Mouse (Mus musculus) heart, embryonic 12.5 days (tissue): ENCODE data around the gene Senp6. TPM values are rescaled to one million over a fixed set of nuclear protein-coding genes. Genes with fewer than 3 reads are reported as not detected.
"Not testable (repeated sequence)": the region's sequence is repeated elsewhere in the genome, so short reads cannot be mapped to it uniquely, and the experiment has no call there.

ENCODE experiments used
- ATAC-seq: fragments of 200-750 bp; cut with Nextera tagmentation; 2 replicates; pipeline ENCODE4 v1.8.0; 2017; ENCODE audit warnings: moderate TSS enrichment, moderate library complexity; ENCODE audit not compliant: insufficient number of reproducible peaks, low FRiP score
- H3K27ac ChIP-seq: fragments of 300-500 bp; sonication (generic); 2 replicates; pipeline ENCODE4 v1.5.1; 2016; ENCODE audit warnings: mild to moderate bottlenecking, moderate library complexity; ENCODE audit not compliant: poor library complexity, severe bottlenecking
- H3K27me3 ChIP-seq: fragments of 300-500 bp; sonication (generic); replicated peaks from 2 replicates; pipeline ENCODE4 v1.6.1; 2016; ENCODE audit warnings: mild to moderate bottlenecking, moderate library complexity
- H3K36me3 ChIP-seq: fragments of 300-500 bp; sonication (generic); 2 replicates; pipeline ENCODE4 v1.6.1; 2016; ENCODE audit warnings: mild to moderate bottlenecking, moderate library complexity
- H3K4me1 ChIP-seq: fragments of 300-500 bp; sonication (generic); replicated peaks from 2 replicates; pipeline ENCODE4 v1.6.1; 2016; ENCODE audit warnings: mild to moderate bottlenecking
- H3K4me2 ChIP-seq: fragments of 300-500 bp; sonication (generic); 2 replicates; pipeline ENCODE4 v1.6.1; 2016; ENCODE audit warnings: mild to moderate bottlenecking, moderate library complexity
- H3K4me3 ChIP-seq: fragments of 300-500 bp; sonication (generic); 2 replicates; pipeline ENCODE4 v1.5.1; 2016; ENCODE audit warnings: mild to moderate bottlenecking
- H3K9ac ChIP-seq: fragments of 300-500 bp; sonication (generic); 2 replicates; pipeline ENCODE4 v1.6.1; 2016; ENCODE audit warnings: mild to moderate bottlenecking, moderate library complexity
- H3K9me3 ChIP-seq: fragments of 300-500 bp; sonication (generic); replicated peaks from 2 replicates; pipeline ENCODE4 v1.6.1; 2016; ENCODE audit warnings: mild to moderate bottlenecking, moderate library complexity
- WGBS: fragments of 180-500 bp; shearing (Covaris S2); methylation state at CpG from one replicate; pipeline ENCODE4 v1.1.7; 2016; 5-methylcytosine and 5-hydroxymethylcytosine counted together
- polyA plus RNA-seq: library from polyadenylated mRNA; unstranded; fragments of >200 nt; fragmentation: Nextera tagmentation; extraction: Ambion mirVana; gene quantifications from 2 replicates; pipeline ENCODE4 v1.2.1, GENCODE M21; 2016

Senp6 gene
- polyA plus RNA-seq, 1 experiment from 2014 or later, result 46.5 TPM

DNA sequence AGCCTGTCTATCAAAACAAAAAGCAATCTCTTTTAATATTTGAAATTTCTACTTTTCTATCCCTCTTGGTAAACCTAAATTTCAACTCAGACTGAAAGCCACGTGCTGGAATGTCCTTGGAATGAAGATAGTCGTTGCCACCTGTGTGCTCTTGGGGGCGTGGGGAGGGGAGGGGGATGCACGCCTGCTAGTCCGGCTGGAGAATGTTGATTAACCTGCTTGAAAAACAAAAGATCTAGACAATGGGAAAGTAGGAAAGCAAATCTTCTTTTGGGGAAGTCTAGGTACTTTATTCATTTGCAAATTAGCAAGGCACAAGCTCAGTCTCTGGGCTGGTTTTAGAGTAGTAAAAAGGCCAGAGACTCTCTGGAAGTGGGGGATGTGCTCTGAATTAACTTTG lies 17.4 kb upstream of the Senp6 start:
- H3K27ac ChIP-seq, H3K4me2 ChIP-seq, H3K9me3 ChIP-seq, H3K4me1 ChIP-seq, H3K36me3 ChIP-seq, H3K27me3 ChIP-seq, ATAC-seq, H3K9ac ChIP-seq, H3K4me3 ChIP-seq: not testable (repeated sequence)
- WGBS, result 64% methylated on average over 5 of the region's 5 CpGs

DNA sequence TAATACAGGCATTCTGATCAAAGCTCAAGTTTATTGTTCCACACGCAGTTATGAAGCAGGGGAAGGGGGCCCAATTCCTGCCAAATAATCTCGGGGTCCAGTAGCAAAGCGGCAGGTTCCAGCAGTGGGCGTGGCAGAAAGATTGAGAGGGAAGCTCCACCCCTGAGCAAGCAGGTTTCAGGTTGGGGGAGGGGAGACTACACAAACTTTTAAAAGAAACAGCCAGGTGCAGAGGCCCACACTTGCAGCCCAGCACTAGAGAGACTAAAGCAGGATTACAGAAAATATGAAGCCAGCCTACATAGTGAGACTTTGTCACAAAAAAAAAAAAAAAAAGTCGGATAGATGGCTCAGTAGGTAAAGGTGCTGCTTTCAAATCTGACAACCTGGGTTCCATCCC lies 13.8 kb upstream of the Senp6 start:
- Histone ChIP-seq H3K27ac (no peak overlapping the region), H3K4me2 (no peak overlapping the region), H3K9ac (no peak overlapping the region), H3K9me3 (peaks cover 3% of the 10 kb centered on the region), H3K27me3 (no peaks in the 10 kb centered on the region), H3K36me3 (no peaks in the 10 kb centered on the region), H3K4me1 (no peaks in the 10 kb centered on the region), H3K4me3 (no peak overlapping the region)
- 71% methylated on average over 5 of the region's 5 CpGs for whole genome bisulfite sequencing
- no peak for ATAC-seq

DNA sequence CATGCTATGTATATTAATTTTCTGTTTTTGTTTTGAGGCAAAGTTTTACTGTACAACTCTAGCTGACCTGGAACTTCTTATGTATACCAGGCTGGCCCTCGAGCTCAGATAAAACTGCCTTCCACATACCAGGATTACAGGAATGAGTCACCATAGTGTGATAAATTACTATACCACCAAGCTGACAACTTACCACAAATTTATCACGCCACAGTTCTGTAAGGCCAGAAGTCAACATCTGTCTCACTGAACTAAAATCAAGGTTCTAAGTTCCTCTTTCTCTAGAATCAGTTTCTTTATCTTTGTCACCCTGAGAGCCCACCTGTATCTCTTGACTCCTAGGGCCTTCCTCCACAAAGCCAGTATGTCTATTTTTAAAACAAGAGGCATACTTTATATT lies 9.0 kb upstream of the Senp6 start:
- Histone ChIP-seq H3K4me3 (no peak overlapping the region), H3K27me3 (no peaks in the 10 kb centered on the region), H3K36me3 (no peaks in the 10 kb centered on the region), H3K4me2 (no peak overlapping the region), H3K4me1 (no peaks in the 10 kb centered on the region), H3K9me3 (peaks cover 3% of the 10 kb centered on the region), H3K27ac (no peak overlapping the region), H3K9ac (no peak overlapping the region)
- ATAC-seq, result no peak
- WGBS, result 52% methylated on average over 2 of the region's 2 CpGs

DNA sequence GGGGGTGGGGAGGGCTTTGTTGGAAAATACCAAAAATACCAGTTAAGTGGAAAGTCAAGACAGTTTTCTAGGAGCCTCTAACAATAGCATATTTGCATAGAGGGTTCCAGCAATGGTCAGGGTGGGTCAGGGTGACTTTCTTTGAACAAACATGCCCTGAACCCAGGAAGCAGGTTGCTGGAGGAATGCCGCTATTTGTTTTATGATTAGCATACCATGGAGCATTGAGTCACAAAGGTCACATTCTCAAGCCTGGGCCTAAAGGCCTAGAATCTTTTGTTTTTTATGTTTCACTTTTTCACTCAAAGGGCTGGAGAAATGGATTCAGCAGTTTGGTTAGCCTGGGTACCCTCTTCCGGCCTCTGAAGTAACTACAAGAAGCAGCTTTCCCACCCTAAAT lies 1.2 kb upstream of the Senp6 start:
- not testable (repeated sequence) for ATAC-seq, H3K27me3 ChIP-seq, H3K27ac ChIP-seq, H3K4me3 ChIP-seq, H3K36me3 ChIP-seq, H3K4me2 ChIP-seq, H3K9ac ChIP-seq, H3K4me1 ChIP-seq
- peaks cover 17% of the 10 kb centered on the region; the same call in 1 of the 2 replicates for H3K9me3 ChIP-seq
- WGBS, result 93% methylated on average over 2 of the region's 2 CpGs

DNA sequence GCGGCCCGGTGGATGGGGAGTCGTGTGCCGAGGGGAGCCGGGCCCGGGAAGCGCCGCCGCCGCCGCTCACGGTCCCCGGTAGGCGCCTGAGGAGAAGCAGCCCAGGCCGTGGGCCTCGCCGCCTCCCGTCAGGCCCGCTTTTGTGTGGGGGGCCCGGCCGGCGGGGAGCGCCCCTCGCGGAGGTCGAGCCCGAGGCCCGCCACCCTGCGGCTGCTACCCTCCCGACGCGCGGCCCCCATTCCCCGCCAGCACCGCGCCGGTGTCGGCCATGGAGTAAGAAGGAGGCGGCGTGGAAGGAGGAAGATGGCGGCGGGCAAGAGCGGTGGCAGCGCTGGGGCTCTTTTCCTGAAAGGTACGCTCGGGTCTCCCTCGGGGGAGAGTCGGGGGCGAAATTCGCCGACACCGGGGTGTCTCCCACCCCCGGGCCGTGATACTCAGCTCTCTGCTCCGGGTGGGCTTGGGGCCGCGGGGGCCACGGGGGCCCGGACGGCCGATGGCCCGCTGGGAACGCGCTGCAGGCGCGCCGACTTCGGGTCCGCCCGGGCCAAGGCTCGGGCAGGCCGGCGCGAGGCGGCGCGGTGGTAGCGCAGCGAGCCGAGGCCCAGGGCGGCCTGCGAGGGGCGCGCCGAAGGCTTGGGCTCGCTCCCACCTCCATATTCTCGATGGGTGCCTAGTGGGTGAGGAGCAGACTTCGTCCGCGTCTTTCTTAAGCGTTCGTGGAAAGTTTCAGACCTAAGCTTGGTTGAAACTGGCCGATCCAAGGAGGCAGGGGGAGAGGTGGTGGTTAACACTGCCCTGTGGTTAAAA lies 721 bp downstream of the Senp6 start:
- Histone ChIP-seq H3K27me3 (no peaks in the 10 kb centered on the region), H3K9ac (peak overlapping the region; percentile 99), H3K27ac (peak overlapping the region; percentile 100), H3K36me3 (no peaks in the 10 kb centered on the region), H3K9me3 (peaks cover 17% of the 10 kb centered on the region; the same call in 1 of the 2 replicates), H3K4me2 (peak overlapping the region; percentile 67), H3K4me1 (peaks cover 26% of the 10 kb centered on the region), H3K4me3 (peak overlapping the region; percentile 91)
- peak; percentile 86 for ATAC-seq
- WGBS, result 1% methylated on average over 92 of the region's 93 CpGs

DNA sequence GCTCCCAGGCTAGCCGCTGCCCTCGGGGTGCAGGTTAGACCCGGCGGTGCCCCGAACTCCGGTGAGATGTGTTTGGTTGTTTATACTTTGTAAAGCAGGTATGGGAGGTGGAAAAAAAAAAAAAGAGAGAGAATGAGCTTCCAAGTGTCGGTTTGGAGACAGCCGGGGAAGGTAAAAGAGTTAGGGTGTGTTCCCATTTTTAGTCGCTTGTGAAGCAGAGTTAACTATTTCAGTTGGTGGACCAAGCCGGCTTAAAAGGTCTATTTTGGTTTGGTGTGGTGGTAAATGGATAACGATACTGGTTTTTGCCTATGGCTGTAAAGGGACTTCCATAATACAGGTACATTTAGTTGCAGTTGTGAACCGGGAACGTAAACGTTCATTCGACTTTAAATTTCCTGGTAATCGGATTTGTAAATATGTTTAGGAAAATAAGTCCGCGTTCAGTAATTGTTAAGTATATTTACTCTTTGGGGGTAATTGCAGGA lies 1.4 kb downstream of the Senp6 start:
- under 1% methylated on average over 18 of the region's 18 CpGs for WGBS
- Histone ChIP-seq H3K27ac (peak overlapping the region; percentile 100), H3K9ac (peak overlapping the region; percentile 99), H3K36me3 (no peaks in the 10 kb centered on the region), H3K27me3 (no peaks in the 10 kb centered on the region), H3K4me1 (peaks cover 31% of the 10 kb centered on the region), H3K9me3 (peaks cover 14% of the 10 kb centered on the region; the same call in 1 of the 2 replicates), H3K4me3 (peak overlapping the region; percentile 91), H3K4me2 (peak overlapping the region; percentile 67)
- no peak for ATAC-seq

DNA sequence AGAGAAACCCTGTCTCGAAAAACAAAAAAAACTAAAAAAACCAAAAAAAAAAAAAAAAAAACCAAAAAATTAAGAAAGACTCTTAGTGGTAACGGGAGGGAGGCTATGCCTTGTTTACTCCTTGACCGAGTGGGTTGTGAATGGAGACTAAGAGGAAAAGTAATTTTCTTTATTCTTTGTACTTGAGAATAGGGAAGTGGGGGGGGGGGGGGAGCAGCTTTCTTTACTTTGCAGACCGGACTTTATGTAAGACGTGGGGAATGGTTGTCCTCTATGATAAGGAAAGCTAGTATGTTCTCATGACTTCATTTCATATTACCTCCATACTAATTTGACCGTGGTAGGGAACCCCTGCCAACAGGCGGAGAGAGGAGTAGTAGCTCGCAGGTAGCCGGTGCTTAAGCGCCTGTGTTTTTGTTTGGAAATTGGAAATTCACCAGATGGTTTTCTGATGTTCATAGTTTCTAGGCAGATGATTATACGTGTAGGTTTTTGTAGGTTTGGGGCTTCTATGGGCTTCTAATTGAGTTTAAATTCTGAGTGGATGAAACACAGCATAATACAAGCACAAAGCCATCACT lies 2.1 kb downstream of the Senp6 start:
- Histone ChIP-seq H3K4me2 (peak overlapping the region; percentile 67), H3K27me3 (no peaks in the 10 kb centered on the region), H3K9me3 (peaks cover 10% of the 10 kb centered on the region; the same call in 1 of the 2 replicates), H3K4me3 (peak overlapping the region; percentile 91), H3K9ac (peak overlapping the region; percentile 65; the same call in 1 of the 2 replicates), H3K36me3 (no peaks in the 10 kb centered on the region), H3K27ac (no peak overlapping the region), H3K4me1 (peaks cover 37% of the 10 kb centered on the region)
- WGBS, result 43% methylated on average over 11 of the region's 11 CpGs
- no peak for ATAC-seq

DNA sequence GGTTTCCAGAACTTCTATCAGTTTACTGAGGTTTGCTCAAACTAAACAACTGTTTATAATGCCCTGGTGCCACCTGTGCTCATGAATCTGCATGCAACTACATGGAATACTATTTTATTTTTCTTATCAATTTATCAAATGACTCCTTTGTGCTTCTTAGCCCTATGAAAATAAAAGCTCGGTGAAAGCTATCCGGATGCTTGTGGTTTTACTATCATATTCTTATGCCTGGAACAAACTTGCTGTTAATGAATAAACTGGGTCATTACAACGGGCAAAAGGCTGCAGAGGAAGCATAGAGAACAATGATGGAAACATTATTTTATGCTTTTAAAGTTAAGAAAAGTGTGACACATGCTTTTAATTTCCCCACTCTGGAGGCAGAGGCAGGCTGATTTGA lies 3.3 kb downstream of the Senp6 start:
- 79% methylated on average over 3 of the region's 3 CpGs for WGBS

DNA sequence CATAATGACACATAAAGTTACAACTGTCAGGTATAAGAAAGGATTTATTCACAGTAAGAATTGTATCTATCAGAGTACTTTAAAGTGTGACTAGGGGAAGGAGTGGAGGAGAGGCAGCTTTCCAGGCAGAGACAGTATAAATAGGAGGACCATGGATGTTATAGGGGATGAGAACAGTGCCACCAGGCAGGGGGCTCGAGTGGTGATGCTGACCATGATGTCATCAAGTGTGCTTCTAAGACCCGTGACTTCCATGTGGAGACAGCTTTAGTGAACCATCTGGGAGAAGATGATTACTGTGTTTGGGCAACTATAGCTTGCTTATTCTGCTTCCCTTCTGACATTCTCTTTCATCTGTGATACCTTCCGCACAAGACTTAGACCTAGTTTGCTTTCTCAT lies 4.9 kb downstream of the Senp6 start:
- WGBS, result 39% methylated on average over 3 of the region's 3 CpGs

More for the DNA sequence above, 3.3 kb downstream of the Senp6 start:
- Histone ChIP-seq H3K27me3 (no peaks in the 10 kb centered on the region), H3K36me3 (no peaks in the 10 kb centered on the region), H3K4me1 (peaks cover 47% of the 10 kb centered on the region), H3K9ac (no peak overlapping the region), H3K4me2 (no peak overlapping the region), H3K9me3 (peaks cover 7% of the 10 kb centered on the region; the same call in 1 of the 2 replicates), H3K4me3 (no peak overlapping the region), H3K27ac (no peak overlapping the region)
- no peak for ATAC-seq

DNA sequence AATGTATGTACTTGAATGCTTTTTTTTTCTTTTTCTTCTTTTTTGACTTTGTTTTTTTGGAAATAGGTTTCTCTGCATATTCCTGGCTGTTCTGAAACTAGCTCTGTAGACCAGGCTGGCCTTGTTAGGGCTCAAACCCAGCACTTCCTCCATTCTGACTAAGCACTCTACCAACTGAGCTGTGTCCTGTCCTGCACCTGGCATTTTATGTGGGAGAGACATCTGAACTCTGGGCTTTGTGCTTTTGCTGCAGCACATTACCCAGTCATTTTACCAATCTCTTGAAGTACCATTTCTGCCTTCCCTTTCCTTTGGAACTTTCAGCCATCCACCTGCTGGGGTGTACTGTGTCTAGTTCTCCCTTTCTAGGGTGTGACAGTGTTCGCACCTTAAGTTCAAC lies 7.4 kb downstream of the Senp6 start:
- H3K4me3 ChIP-seq, result no peak overlapping the region
- no peak overlapping the region for H3K27ac ChIP-seq
- H3K27me3 ChIP-seq, result no peaks in the 10 kb centered on the region
- no peak overlapping the region; the same call in 1 of the 2 replicates for H3K9ac ChIP-seq
- no peaks in the 10 kb centered on the region for H3K9me3 ChIP-seq
- no peak for ATAC-seq
- H3K4me2 ChIP-seq, result no peak overlapping the region
- 81% methylated on average over 1 of the region's 1 CpGs for WGBS
- H3K4me1 ChIP-seq, result peaks cover 57% of the 10 kb centered on the region
- peaks cover 2% of the 10 kb centered on the region; the same call in 1 of the 2 replicates for H3K36me3 ChIP-seq

More for the DNA sequence above, 4.9 kb downstream of the Senp6 start:
- Histone ChIP-seq H3K27ac (peak overlapping the region; percentile 35; the same call in 1 of the 2 replicates), H3K4me2 (no peak overlapping the region), H3K4me3 (no peak overlapping the region), H3K36me3 (no peaks in the 10 kb centered on the region), H3K27me3 (no peaks in the 10 kb centered on the region), H3K9me3 (no peaks in the 10 kb centered on the region), H3K4me1 (peaks cover 53% of the 10 kb centered on the region), H3K9ac (no peak overlapping the region)
- no peak for ATAC-seq

DNA sequence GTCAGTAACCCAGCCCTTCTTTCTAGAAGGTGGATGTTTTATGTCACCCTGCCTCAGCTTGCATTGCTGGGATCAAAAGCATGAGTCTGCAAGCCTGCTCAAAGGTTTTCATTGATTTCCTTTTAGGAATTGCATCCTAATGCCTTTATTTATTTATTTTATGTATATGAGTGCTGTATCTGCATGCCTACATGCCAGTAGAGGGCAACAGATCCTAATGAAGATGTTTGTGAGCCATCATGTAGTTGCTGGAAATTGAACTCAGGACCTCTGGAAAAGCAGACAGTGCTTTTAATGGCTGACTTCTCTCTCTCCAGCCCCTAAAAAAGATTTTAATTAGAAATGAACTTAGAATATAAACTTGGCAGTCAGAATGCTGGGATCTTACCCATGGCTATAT lies 8.2 kb downstream of the Senp6 start:
- no peak overlapping the region for H3K4me3 ChIP-seq
- H3K36me3 ChIP-seq, result peaks cover 4% of the 10 kb centered on the region
- no peak overlapping the region for H3K9ac ChIP-seq
- ATAC-seq, result no peak
- no peaks in the 10 kb centered on the region for H3K27me3 ChIP-seq
- no peak overlapping the region for H3K4me2 ChIP-seq
- peaks cover 54% of the 10 kb centered on the region for H3K4me1 ChIP-seq
- H3K27ac ChIP-seq, result no peak overlapping the region
- H3K9me3 ChIP-seq, result no peaks in the 10 kb centered on the region; the same call in 1 of the 2 replicates
